Mouse (Mus musculus): ENCODE measurements around the gene Wfdc3.

DNA sequence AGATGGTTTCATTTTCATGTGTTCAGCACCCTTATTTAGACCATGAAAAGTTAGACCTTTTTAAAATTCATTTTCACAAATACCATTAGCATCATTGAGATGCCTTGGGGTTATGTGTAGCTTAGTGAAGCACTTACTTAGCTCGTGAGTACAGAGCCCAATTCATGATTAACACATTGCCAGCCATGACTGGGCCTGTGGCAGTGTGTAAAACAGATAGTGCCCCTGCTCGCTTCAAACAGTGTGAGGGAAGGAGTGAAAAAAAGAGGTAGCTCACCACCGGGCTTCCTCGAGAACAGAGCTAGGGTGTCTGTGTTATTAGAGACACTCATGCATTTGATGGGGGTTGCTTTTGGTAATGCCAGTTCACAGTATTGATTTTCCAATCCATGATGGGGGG is 2.5 kb upstream of the Wfdc3 start:
- TF ChIP-seq USF1 (IDR thresholded peaks at IDR 0.05; ENCODE audit: low read depth) (no peak), POLR2A (IDR thresholded peaks at IDR 0.05; ENCODE audit: insufficient read length, low read depth) (no peak), E2F4 (IDR thresholded peaks at IDR 0.05; ENCODE audit: insufficient read depth) (no peak), TCF12 (IDR thresholded peaks at IDR 0.05; ENCODE audit: insufficient read depth, poor library complexity, severe bottlenecking) (no peak), MAX (IDR thresholded peaks at IDR 0.05; ENCODE audit: low read depth) (no peak), POLR2AphosphoS2 (IDR thresholded peaks at IDR 0.05; ENCODE audit: insufficient read length, low read depth) (no peak)
